Mouse (Mus musculus): ENCODE data around the gene Pla2g2e. TPM values are rescaled to one million over a fixed set of nuclear protein-coding genes. Genes with fewer than 3 reads are reported as not detected.
A peak's percentile ranks its signal among the peaks of the same experiment; 100 is the strongest.

The Pla2g2e gene
- polyA plus RNA-seq, 1 experiment from 2014 or later: 0.76 TPM

DNA sequence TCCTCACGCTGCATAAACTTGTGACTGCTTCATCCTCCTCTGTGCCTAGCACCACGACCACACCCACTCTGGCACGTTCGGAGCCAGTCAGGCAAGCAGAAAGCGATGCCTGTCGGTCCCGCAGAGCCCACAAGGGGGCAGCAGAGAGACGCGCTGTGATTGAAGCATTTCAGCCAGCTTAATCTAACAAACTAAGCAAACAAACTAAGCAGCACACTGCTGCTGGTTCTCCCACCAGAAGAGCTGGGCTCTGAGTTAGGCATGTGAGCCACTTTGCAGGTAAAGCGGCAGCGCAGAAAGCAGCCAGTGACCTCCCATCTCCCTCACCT is 44.4 kb downstream of the Pla2g2e start:
- Histone ChIP-seq H3K4me3 (ENCODE audit: low read length) (no peak overlapping the region; the same call in 1 of the 2 replicates), H3K36me3 (ENCODE audit: control insufficient read depth, insufficient read depth, low read length) (no peaks in the 10 kb centered on the region), H3K4me2 (replicated peaks; ENCODE audit: low read depth, low read length) (peak overlapping the region; percentile 31), H3K27ac (ENCODE audit: low read depth, low read length) (no peak overlapping the region), H3K4me1 (ENCODE audit: control insufficient read depth, insufficient read depth, low read length) (peaks cover 4% of the 10 kb centered on the region; the same call in 1 of the 2 replicates), H3K9me3 (ENCODE audit: control insufficient read depth, low read length) (no peaks in the 10 kb centered on the region), H3K9ac (ENCODE audit: low read depth, low read length) (no peak overlapping the region), H3K27me3 (ENCODE audit: control insufficient read depth, insufficient read depth, low read length) (no peaks in the 10 kb centered on the region)
- 0 out of 2 replicates have a peak, but pooled peaks have one; percentile 56 for ATAC-seq (ENCODE audit: low FRiP score, low TSS enrichment)
- WGBS: 3% methylated on average over 11 of the region's 11 CpGs

DNA sequence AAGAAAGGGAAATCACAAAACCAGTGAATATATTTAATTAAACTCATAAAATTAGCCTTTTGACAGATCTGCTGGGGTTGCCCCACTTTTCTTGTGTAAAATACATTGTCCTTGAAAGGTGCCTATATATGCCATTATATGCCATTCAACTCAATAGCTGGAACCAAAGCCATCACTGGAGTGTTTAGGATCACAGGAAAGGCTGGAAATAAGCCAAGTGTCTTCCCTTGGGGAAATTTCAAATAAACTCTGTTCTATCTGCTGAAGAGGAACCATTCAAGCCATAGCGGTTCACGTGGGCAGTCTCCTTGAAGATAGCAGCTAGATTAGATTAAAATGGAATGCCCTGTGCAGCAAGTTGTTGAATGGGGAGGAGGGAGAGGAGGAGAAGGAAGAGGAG is 47.8 kb downstream of the Pla2g2e start:
- no peak overlapping the region for H3K4me3 ChIP-seq (ENCODE audit: low read length)
- no peak for ATAC-seq (ENCODE audit: low FRiP score, low TSS enrichment)
- no peaks in the 10 kb centered on the region for H3K9me3 ChIP-seq (ENCODE audit: control insufficient read depth, low read length)
- H3K27me3 ChIP-seq (ENCODE audit: control insufficient read depth, insufficient read depth, low read length): no peaks in the 10 kb centered on the region
- H3K4me1 ChIP-seq (ENCODE audit: control insufficient read depth, insufficient read depth, low read length): peaks cover 4% of the 10 kb centered on the region; the same call in 1 of the 2 replicates
- H3K27ac ChIP-seq (ENCODE audit: low read depth, low read length): no peak overlapping the region
- WGBS: 76% methylated on average over 2 of the region's 2 CpGs
- H3K36me3 ChIP-seq (ENCODE audit: control insufficient read depth, insufficient read depth, low read length): no peaks in the 10 kb centered on the region
- H3K4me2 ChIP-seq (replicated peaks; ENCODE audit: low read depth, low read length): no peak overlapping the region
- H3K9ac ChIP-seq (ENCODE audit: low read depth, low read length): no peak overlapping the region

Other genes starting within 250 kb of the Pla2g2e start
- gene Vwa5b1, start 242.1 kb upstream of the Pla2g2e start, polyA plus RNA-seq (2014; fragmentation: Nextera tagmentation; extraction: Ambion mirVana): 0.11 and 0.13 TPM in 2 replicates
- 0.46 and 0.81 TPM in 2 replicates for gene Pla2g2c, start 153.2 kb upstream of the Pla2g2e start, polyA plus RNA-seq (2014; fragmentation: Nextera tagmentation; extraction: Ambion mirVana)
- gene Ubxn10, start 140.8 kb upstream of the Pla2g2e start, polyA plus RNA-seq (2014; fragmentation: Nextera tagmentation; extraction: Ambion mirVana): 1.3 and 2.0 TPM in 2 replicates
- not detected in 2 replicates for gene Pla2g2f, start 120.3 kb upstream of the Pla2g2e start, polyA plus RNA-seq (2014; fragmentation: Nextera tagmentation; extraction: Ambion mirVana)
- not detected in 2 replicates for gene Pla2g2d, start 102.2 kb upstream of the Pla2g2e start, polyA plus RNA-seq (2014; fragmentation: Nextera tagmentation; extraction: Ambion mirVana)
- 0.34 and 0.35 TPM in 2 replicates for gene Pla2g5, start 14.5 kb upstream of the Pla2g2e start, polyA plus RNA-seq (2014; fragmentation: Nextera tagmentation; extraction: Ambion mirVana)
- not detected in 2 replicates for gene Gm13030, start 4.0 kb upstream of the Pla2g2e start, polyA plus RNA-seq (2014; fragmentation: Nextera tagmentation; extraction: Ambion mirVana)
- gene Otud3, start 36.0 kb downstream of the Pla2g2e start, polyA plus RNA-seq (2014; fragmentation: Nextera tagmentation; extraction: Ambion mirVana): 3.0 and 4.2 TPM in 2 replicates
- gene Rnf186, start 89.2 kb downstream of the Pla2g2e start, polyA plus RNA-seq (2014; fragmentation: Nextera tagmentation; extraction: Ambion mirVana): 4.3 and 5.8 TPM in 2 replicates
- gene Tmco4, start 94.9 kb downstream of the Pla2g2e start, polyA plus RNA-seq (2014; fragmentation: Nextera tagmentation; extraction: Ambion mirVana): 3.5 and 4.7 TPM in 2 replicates
- 0.10 and 0.12 TPM in 2 replicates for gene Htr6, start 197.6 kb downstream of the Pla2g2e start, polyA plus RNA-seq (2014; fragmentation: Nextera tagmentation; extraction: Ambion mirVana)
- gene Nbl1, start 215.1 kb downstream of the Pla2g2e start, polyA plus RNA-seq (2014; fragmentation: Nextera tagmentation; extraction: Ambion mirVana): 15.5 and 22.3 TPM in 2 replicates

Data from kidney, embryonic 14.5 days (tissue).